Mouse (Mus musculus): ENCODE measurements at regions not wholly inside any gene's neighbourhood (a gene's known extent, or its start where the extent isn't known, plus 50 kb on each side); places are given as distances from the start of the nearest gene placed in this dataset.

DNA sequence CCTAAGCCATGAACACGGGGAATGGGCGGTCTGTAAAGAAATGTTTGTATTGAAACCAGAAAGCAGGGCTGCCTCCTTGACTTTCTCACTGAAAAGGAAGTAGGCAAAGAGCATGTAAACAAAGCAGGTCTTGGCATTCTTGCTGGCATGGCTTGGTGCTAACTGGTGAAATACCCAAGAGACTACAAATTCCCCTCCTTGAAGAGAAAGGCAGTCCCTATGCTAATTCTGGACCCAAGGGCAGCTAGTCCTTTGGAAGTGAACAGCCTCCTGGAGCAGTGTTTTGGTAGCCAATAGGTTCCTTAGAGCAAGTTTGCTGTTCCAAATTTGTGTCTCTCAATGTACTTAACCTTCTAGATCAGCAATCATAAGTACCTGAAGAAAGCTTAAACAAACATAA, 456.0 kb upstream of the Mpdz start:
- DNase-seq (ENCODE audit: low spot score in 2 of 2): no peak

- no peak for DNase-seq (ENCODE audit: low spot score in 2 of 2)
These were observed 454.8 kb upstream of the Mpdz start for GRCm38 (mm10) chr4:81897451-81897850.

DNA sequence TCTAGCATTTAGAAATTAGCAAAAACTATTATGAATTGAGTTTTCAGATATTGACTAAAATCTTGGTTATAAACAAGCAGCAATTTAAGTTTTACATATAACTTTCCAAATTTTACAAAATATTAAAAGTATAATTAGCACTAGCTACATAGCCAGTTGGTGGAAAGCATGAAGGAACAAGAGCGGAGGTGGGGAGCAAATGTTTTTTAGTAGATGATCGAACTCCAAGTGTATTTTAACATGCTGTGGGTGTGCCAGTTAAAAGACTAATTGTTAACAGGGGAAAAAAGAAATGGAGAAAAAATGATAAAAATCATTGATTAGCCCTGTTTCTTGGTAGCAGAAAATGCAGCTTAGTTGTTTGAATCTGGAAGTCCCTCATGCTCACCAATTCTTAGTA, 426.3 kb upstream of the Mpdz start:
- DNase-seq (ENCODE audit: low spot score in 2 of 2): no peak

GRCm38 (mm10) chr4:81841642-81842494, 399.3 kb upstream of the Mpdz start:
- no peak for DNase-seq (ENCODE audit: low spot score in 2 of 2)

DNA sequence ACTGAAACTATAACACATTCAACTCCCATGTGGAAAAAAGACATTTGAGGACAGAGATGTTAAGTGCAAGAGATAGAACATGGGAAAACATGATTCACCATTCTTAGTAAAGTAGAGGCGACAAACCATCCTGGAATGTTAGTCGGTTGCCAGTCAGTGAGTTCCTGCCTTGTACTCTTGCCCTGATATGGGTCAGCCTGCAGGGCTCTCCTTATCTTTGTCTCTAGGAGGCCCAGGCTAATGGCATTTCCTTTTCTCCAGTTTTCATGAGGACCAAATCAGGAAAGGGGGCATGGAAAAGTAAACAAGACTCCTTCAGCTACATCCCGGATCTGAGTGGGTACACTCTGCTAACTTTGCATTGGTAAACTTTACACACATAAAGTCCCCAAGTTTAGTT, 387.4 kb upstream of the Mpdz start:
- DNase-seq (ENCODE audit: low spot score in 2 of 2): no peak

GRCm38 (mm10) chr4:81827453-81827852, 384.8 kb upstream of the Mpdz start:
- DNase-seq (ENCODE audit: low spot score in 2 of 2): no peak

DNA sequence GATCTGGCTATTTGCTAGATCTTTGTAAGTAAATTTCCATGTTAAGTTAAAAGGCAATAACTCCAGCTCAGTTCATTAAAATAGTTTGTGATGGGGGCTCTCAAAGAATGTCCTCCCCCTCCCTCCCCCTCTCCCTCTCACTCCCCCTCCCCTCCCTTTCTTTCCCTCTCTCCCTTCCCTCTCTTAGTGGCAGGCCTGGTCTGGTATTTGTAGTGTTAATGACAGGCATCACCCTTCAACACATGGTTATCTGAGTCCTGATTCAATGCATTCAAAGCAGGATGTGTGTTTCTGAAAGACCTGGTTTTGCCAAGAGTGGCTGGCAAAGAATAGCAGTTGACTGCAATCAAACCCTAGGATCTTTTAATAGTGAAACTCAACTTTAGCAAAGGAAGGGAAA, 383.4 kb upstream of the Mpdz start:
- DNase-seq (ENCODE audit: low spot score in 2 of 2): no peak

DNA sequence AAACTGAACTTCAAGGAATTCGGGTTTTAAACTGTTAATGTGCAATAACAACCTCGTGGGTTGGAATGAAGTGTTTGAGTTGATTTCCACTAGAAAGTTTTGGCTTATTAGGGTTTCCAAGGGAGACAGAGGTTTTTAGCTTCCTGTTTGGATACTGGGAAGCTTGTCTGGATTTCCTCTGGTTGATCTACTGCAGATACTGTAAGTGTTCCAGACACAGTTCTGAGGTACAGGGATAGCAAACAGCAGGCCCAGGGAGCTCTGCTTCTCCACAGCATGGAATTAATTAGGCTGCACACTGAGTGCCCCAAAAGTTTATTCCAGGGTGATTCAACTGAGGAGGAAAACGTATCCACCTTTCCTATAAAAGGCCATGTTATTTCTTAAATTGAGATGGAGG, 381.0 kb upstream of the Mpdz start:
- no peak for DNase-seq (ENCODE audit: low spot score in 2 of 2)

DNA sequence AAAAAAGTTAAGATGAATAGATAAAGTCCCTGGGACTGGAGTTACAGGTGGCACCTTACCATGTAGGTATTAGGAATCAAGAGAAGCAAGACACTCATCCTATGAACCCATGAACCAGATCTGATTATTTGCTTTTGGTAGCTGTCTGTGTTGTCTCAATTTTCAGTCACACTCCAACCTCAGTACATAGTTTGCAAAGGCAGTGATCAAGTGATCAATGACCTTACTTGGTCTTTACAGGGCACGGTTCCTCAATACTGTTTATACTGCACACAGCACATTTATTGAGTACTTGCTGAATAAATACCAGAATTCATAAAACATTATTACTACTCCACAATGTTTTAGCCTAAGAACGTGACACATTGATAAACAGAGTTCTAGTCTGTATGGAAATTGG, 346.7 kb upstream of the Mpdz start:
- no peak for DNase-seq (ENCODE audit: low spot score in 2 of 2)

GRCm38 (mm10) chr4:81788636-81789035, 346.0 kb upstream of the Mpdz start:
- no peak for DNase-seq (ENCODE audit: low spot score in 2 of 2)

DNA sequence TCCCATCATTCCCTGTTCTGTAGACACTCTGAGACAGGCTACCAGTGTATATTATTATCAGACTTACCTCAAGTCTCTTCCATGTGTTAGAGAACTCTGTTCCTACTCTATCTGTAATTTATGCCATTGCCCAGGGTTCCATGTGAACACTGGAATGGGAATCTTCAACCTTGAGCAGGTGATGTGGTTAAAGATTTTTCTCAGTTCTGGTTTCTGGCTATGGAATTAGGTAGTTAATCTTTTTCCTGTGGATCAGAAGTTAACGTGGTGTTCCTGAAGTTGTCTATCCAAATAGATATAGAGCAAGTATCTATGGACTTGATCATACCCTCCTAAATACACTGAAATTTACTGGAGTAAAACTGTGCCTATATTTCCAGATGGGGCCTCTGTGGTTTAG, 339.4 kb upstream of the Mpdz start:
- DNase-seq (ENCODE audit: low spot score in 2 of 2): no peak

DNA sequence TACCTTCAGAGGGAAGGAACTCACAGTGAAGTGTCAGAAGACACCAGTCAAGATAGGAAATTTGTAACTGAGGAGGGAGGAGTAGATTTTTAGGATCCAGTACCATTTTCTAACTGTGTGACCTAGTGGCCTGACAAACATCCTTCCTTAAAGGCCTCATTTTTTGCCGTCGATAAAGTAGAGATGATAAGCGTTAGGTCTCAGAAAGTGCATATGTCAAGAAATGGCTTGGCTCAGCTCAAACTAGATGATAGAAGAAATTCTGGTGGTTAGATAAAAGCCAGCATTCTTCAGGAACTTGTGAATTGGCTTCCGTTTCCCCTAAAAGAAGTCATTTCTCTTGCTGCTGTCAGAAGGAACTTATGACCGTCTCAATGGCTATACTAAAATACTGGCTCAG, 324.1 kb upstream of the Mpdz start:
- DNase-seq (ENCODE audit: low spot score in 2 of 2): no peak

GRCm38 (mm10) chr4:81764026-81764867, 321.6 kb upstream of the Mpdz start:
- DNase-seq (ENCODE audit: low spot score in 2 of 2): peak in 1 of 2 experiments; percentile 44

GRCm38 (mm10) chr4:81763311-81764025, 320.9 kb upstream of the Mpdz start:
- no peak for DNase-seq (ENCODE audit: low spot score in 2 of 2)

- peak in 1 of 2 experiments; percentile 16 for DNase-seq (ENCODE audit: low spot score in 2 of 2)
These were observed 320.1 kb upstream of the Mpdz start for GRCm38 (mm10) chr4:81762592-81763229.

DNA sequence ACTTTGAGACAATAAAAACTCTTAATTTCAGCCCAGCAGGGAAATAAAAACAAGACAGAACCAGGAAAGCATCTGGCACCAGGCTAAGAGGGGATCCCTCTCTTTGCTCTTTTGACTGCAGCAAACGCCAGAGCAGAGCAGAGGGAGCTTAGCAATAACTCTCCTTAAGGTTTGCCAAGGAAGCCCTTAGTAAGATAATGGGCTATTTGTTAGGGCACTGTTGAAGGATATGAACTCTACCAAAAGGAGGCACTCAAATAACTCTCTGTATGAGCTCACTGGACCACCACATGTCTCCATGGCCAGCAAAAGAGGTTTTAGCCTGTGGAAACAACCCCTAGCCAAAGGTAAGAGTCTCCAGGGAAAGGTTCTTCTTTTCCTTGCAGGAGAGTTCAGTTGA, 315.3 kb upstream of the Mpdz start:
- DNase-seq (ENCODE audit: low spot score in 2 of 2): no peak

DNA sequence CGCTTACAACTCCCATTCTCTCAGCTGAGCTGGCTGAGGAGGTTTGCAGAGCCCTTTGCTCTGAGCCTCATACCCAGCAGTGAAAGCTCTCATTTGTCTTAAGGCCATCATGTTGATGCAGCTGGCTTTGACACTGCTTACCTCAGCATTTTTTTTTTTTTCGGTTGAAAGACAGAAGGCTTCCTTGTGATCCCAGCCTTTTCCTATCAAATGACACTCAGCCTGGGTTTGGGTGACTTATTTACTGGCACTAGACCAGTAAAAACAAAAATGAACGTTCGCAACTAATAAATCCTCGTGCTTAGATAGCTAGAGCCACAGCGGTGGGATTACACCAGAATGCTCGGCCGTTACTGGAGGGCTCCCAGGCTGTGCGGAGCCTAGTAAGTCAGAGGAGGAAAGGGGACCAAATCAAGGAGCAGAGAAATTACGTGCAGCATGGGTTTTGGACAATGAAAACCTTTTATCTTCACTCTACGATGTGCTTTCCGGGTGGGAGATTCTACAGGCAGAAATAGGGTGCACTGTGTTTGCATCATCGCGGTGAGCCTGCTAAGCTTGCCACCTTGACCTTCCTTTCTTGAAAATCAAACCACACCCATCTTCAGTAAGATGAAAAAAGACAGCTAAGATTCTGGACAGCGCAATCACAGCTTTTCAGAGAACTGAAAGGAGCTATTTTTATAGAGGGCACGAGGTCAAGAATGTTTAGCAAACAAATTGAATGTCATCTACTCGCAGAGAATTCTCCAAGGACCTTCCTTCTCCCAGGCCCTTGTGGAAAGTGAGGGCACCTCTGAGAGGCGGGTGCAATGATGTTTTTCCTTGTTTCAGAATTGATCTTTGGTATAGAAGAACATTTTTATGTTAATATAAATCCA, 302.3 kb upstream of the Mpdz start:
- peak; percentile 29 to 37 for DNase-seq (ENCODE audit: low spot score in 2 of 2)

GRCm38 (mm10) chr4:81743978-81744628, 301.5 kb upstream of the Mpdz start:
- DNase-seq (ENCODE audit: low spot score in 2 of 2): peak; percentile 61 to 65

- peak in 1 of 2 experiments; percentile 21 for DNase-seq (ENCODE audit: low spot score in 2 of 2)
These were observed 300.2 kb upstream of the Mpdz start for GRCm38 (mm10) chr4:81742536-81743459.

All from layer of hippocampus, postnatal 10 days (tissue).